Comparison of ENCODE assay signal across 28 mouse cellular contexts in the genomic region with DNA sequence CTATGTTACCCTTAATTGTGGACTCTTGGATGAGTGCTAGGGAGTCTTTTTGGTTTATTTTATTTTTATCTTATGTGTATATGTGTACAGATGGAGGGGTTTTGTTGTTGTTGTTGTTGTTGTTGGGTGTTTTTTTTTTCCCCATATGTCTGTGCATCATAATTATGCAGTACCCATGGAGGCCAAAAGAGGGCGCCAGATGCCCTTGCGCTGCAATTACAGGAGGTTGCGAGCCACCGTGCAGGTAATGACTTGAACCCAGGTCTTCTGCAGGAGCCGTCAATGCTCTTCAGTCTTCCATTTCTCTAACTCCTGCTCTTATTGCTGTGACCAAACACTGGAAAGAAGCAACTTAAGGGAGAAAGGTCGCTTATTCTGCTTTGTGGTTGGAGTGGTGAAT. TPM values are rescaled to one million over a fixed set of nuclear protein-coding genes. Genes with fewer than 3 reads are reported as not detected.
DNase-seq lines count a peak whose midpoint lies in the region; ATAC-seq and TF ChIP-seq lines count a peak whose summit lies in the region.
"Had no signal": no experiment of that assay in that cellular context is flagged by ENCODE, and none has a peak within 500 bp of the region (broad histone marks: within the 10 kb centered on the region; RNA-seq: fewer than 3 reads in every experiment).

No protein-coding gene starts in this region.

- no peak overlapping the region for H3K9ac ChIP-seq in hindbrain, postnatal 0 days (replicated peaks; ENCODE audit: low read length)
- H3K9ac ChIP-seq in hindbrain, embryonic 16.5 days (ENCODE audit: low read depth, low read length), result no peak overlapping the region
- H3K9ac ChIP-seq in ES-Bruce4 (ENCODE audit: low read depth, poor library complexity, severe bottlenecking), result no peak overlapping the region
- H3K9ac ChIP-seq: embryonic facial prominence, embryonic 12.5 days; heart, embryonic 13.5 days; hindbrain, embryonic 12.5 days; limb, embryonic 15.5 days; liver, embryonic 15.5 days; midbrain, embryonic 15.5 days; neural tube, embryonic 13.5 days had no signal

- H3K4me1 ChIP-seq in hindbrain, postnatal 0 days (ENCODE audit: insufficient read depth, low read length), result peaks cover 4% of the 10 kb centered on the region; the same call in 1 of the 2 replicates
- H3K4me1 ChIP-seq in hindbrain, embryonic 16.5 days (ENCODE audit: control insufficient read depth, insufficient read depth, low read depth, low read length), result no peaks in the 10 kb centered on the region
- H3K4me1 ChIP-seq in lung, adult 2 months (ENCODE audit: control insufficient read depth, insufficient read depth, low read length), result no peaks in the 10 kb centered on the region
- H3K4me1 ChIP-seq in ES-Bruce4 (ENCODE audit: control insufficient read depth, insufficient read depth, low read length), result no peaks in the 10 kb centered on the region
- H3K4me1 ChIP-seq: embryonic facial prominence, embryonic 12.5 days; heart, embryonic 13.5 days; limb, embryonic 15.5 days; liver, embryonic 15.5 days; neural tube, embryonic 13.5 days had no signal

- no peak for TF ChIP-seq EP300 in ES-Bruce4 (IDR thresholded peaks at IDR 0.05; ENCODE audit: insufficient read depth, low read depth, low read length)

- no peak overlapping the region for H3K27ac ChIP-seq in hindbrain, postnatal 0 days
- no peak overlapping the region for H3K27ac ChIP-seq in hindbrain, embryonic 16.5 days (ENCODE audit: low read depth, low read length)
- H3K27ac ChIP-seq in ES-Bruce4 (ENCODE audit: insufficient read depth, low read length), result no peak overlapping the region
- H3K27ac ChIP-seq: embryonic facial prominence, embryonic 12.5 days; heart, embryonic 13.5 days; hindbrain, embryonic 12.5 days; limb, embryonic 15.5 days; liver, embryonic 15.5 days; midbrain, embryonic 15.5 days; neural tube, embryonic 13.5 days had no signal

- H3K4me2 ChIP-seq in hindbrain, postnatal 0 days (ENCODE audit: low read depth, low read length), result no peak overlapping the region
- no peak overlapping the region for H3K4me2 ChIP-seq in hindbrain, embryonic 16.5 days (ENCODE audit: low read length)
- H3K4me2 ChIP-seq: embryonic facial prominence, embryonic 12.5 days; heart, embryonic 13.5 days; hindbrain, embryonic 12.5 days; limb, embryonic 15.5 days; liver, embryonic 15.5 days; midbrain, embryonic 15.5 days; neural tube, embryonic 13.5 days had no signal

- no peak for DNase-seq in hindbrain, postnatal 0 days (ENCODE audit: low spot score)
- no peak for DNase-seq in lung, adult 2 months
- no peak for DNase-seq in lung, postnatal 10 days
- peak; percentile 45 for DNase-seq in R1 (ENCODE audit: low read depth, low spot score)
- no peak for DNase-seq in urinary bladder, postnatal 10 days (ENCODE audit: low spot score)
- DNase-seq: adrenal gland, postnatal 36 days; cerebellum, adult 11-12 months; cerebellum, postnatal 14 days; kidney, adult 18-20 months; kidney, postnatal 10 days; lung, postnatal 4 days; retina, postnatal 1 day; right cerebral cortex, postnatal 25 days; spleen, adult 18-20 months; thymus, adult 2 months had no signal

- no peaks in the 10 kb centered on the region for H3K27me3 ChIP-seq in hindbrain, postnatal 0 days (ENCODE audit: insufficient read depth, low read length)
- H3K27me3 ChIP-seq in hindbrain, embryonic 16.5 days (replicated peaks; ENCODE audit: control insufficient read depth, insufficient read depth, low read length), result no peaks in the 10 kb centered on the region
- H3K27me3 ChIP-seq in ES-Bruce4 (ENCODE audit: control insufficient read depth, insufficient read depth, low read length, poor library complexity, severe bottlenecking), result no peaks in the 10 kb centered on the region
- H3K27me3 ChIP-seq: embryonic facial prominence, embryonic 12.5 days; heart, embryonic 13.5 days; hindbrain, embryonic 12.5 days; limb, embryonic 15.5 days; liver, embryonic 15.5 days; neural tube, embryonic 13.5 days had no signal

- no peak overlapping the region for H3K4me3 ChIP-seq in hindbrain, postnatal 0 days (ENCODE audit: low read length)
- H3K4me3 ChIP-seq in hindbrain, embryonic 16.5 days (ENCODE audit: low read length), result no peak overlapping the region
- no peak overlapping the region for H3K4me3 ChIP-seq in lung, adult 2 months (replicated peaks; ENCODE audit: extremely low read depth, low read depth, low read length)
- H3K4me3 ChIP-seq in ES-Bruce4 (ENCODE audit: low read depth, low read length), result no peak overlapping the region
- H3K4me3 ChIP-seq: embryonic facial prominence, embryonic 12.5 days; heart, embryonic 13.5 days; hindbrain, embryonic 12.5 days; limb, embryonic 15.5 days; liver, embryonic 15.5 days; midbrain, embryonic 15.5 days; myocyte; neural tube, embryonic 13.5 days had no signal

- peak; percentile 39 for TF ChIP-seq CTCF in hindbrain, postnatal 0 days (IDR thresholded peaks at IDR 0.05; ENCODE audit: low read depth)
- TF ChIP-seq CTCF in lung, adult 2 months (IDR thresholded peaks at IDR 0.05; ENCODE audit: insufficient read depth, low read length), result peak; percentile 24
- peak; percentile 81 for TF ChIP-seq CTCF in ES-Bruce4 (IDR thresholded peaks at IDR 0.05; ENCODE audit: low read depth, low read length)

- no peak for TF ChIP-seq POLR2A in lung, adult 2 months (IDR thresholded peaks at IDR 0.05; ENCODE audit: borderline replicate concordance, extremely low read depth, low read depth, low read length)
- TF ChIP-seq POLR2A in ES-Bruce4 (IDR thresholded peaks at IDR 0.05; ENCODE audit: insufficient read depth, low read length), result no peak

- ATAC-seq in hindbrain, postnatal 0 days, result no peak
- no peak for ATAC-seq in hindbrain, embryonic 16.5 days
- ATAC-seq in granulocyte monocyte progenitor cell, adult 5-6 weeks (replicated peaks; ENCODE audit: poor library complexity, severe bottlenecking), result no peak
- ATAC-seq: inflammation-experienced regulatory T-cells, adult 6 months; midbrain, embryonic 15.5 days had no signal

- no peaks in the 10 kb centered on the region for H3K36me3 ChIP-seq in hindbrain, postnatal 0 days (ENCODE audit: insufficient read depth, low read length)
- H3K36me3 ChIP-seq in hindbrain, embryonic 16.5 days (ENCODE audit: control insufficient read depth, insufficient read depth, low read length), result no peaks in the 10 kb centered on the region
- no peaks in the 10 kb centered on the region for H3K36me3 ChIP-seq in ES-Bruce4 (ENCODE audit: control insufficient read depth, insufficient read depth, low read length, poor library complexity, severe bottlenecking)
- H3K36me3 ChIP-seq: embryonic facial prominence, embryonic 12.5 days; heart, embryonic 13.5 days; hindbrain, embryonic 12.5 days; limb, embryonic 15.5 days; liver, embryonic 15.5 days; midbrain, embryonic 15.5 days; neural tube, embryonic 13.5 days had no signal

- no peaks in the 10 kb centered on the region for H3K9me3 ChIP-seq in hindbrain, postnatal 0 days (ENCODE audit: low read length)
- no peaks in the 10 kb centered on the region; the same call in 1 of the 2 replicates for H3K9me3 ChIP-seq in hindbrain, embryonic 16.5 days (ENCODE audit: control insufficient read depth, low read length)
- H3K9me3 ChIP-seq in ES-Bruce4 (replicated peaks; ENCODE audit: control insufficient read depth, insufficient read depth, low read length, poor library complexity, severe bottlenecking), result no peaks in the 10 kb centered on the region
- H3K9me3 ChIP-seq: embryonic facial prominence, embryonic 12.5 days; hindbrain, embryonic 12.5 days; limb, embryonic 15.5 days; midbrain, embryonic 15.5 days had no signal

- WGBS in hindbrain, postnatal 0 days, result 69% methylated on average over 6 of the region's 6 CpGs
- WGBS in hindbrain, embryonic 16.5 days, result 66% methylated on average over 6 of the region's 6 CpGs
- 57% methylated on average over 6 of the region's 6 CpGs for WGBS in lung, adult 2 months

RNA-seq across cellular contexts. Expression of gene Tmem132c, which starts 23.9 kb away (rescaled TPM):
- total RNA-seq in hindbrain, postnatal 0 days (2014; rRNA removed), result 46.0 and 52.7 TPM in 2 replicates
- polyA plus RNA-seq in hindbrain, postnatal 0 days (2015; fragmentation: Nextera tagmentation; extraction: Ambion mirVana), result 12.9 and 13.5 TPM in 2 replicates
- polyA plus RNA-seq in hindbrain, embryonic 16.5 days (2015; fragmentation: Nextera tagmentation; extraction: Ambion mirVana), result 12.0 and 15.1 TPM in 2 replicates
- polyA plus RNA-seq in lung, adult 2 months (2012; rRNA removed), result 13.8 TPM in 2 replicates
- polyA plus RNA-seq in ES-Bruce4 (2011; ENCODE audit: insufficient read depth, insufficient read length, low read depth, missing spikeins), result 0.72 and 3.1 TPM in 2 replicates
- total RNA-seq in granulocyte monocyte progenitor cell, adult 5-6 weeks (2014; fragmentation: Nextera tagmentation), result not detected in 2 replicates
- not detected in 2 replicates for total RNA-seq in granulocyte monocyte progenitor cell, adult 5-6 weeks (2017)
- total RNA-seq: megakaryocyte-erythroid progenitor cell, adult 5-6 weeks had no signal
- polyA plus RNA-seq: myocyte had no signal

Comparison
In these comparisons a context has a peak if more than half of its experiments do, and no peak if none do; other contexts are left out.
1. CTCF ChIP-seq: peak in every context shown above with its lines; median percentile 81 in ES-Bruce4; 39 in hindbrain, postnatal 0 days; 24 in lung, adult 2 months.